Mouse (Mus musculus): ENCODE results near the gene Gngt2. TPM values are rescaled to one million over a fixed set of nuclear protein-coding genes. Genes with fewer than 3 reads are reported as not detected.
A peak's percentile ranks its signal among the peaks of the same experiment; 100 is the strongest.

Gene Gngt2
- polyA plus RNA-seq, 1 experiment from 2014 or later: 21.1 TPM

- peak overlapping the region; percentile 47 for H3K4me2 ChIP-seq (ENCODE audit: low read depth, low read length)
- peak overlapping the region; percentile 47; the same call in 1 of the 2 replicates for H3K27ac ChIP-seq (ENCODE audit: low read length)
- H3K27me3 ChIP-seq (ENCODE audit: control insufficient read depth, insufficient read depth, low read depth, low read length): peaks cover 54% of the 10 kb centered on the region
- H3K4me1 ChIP-seq (ENCODE audit: control insufficient read depth, low read depth, low read length): peaks cover 43% of the 10 kb centered on the region
- WGBS (ENCODE audit: insufficient replicate concordance): 2% methylated on average over 22 of the region's 22 CpGs
- no peaks in the 10 kb centered on the region for H3K36me3 ChIP-seq (ENCODE audit: control insufficient read depth, insufficient read depth)
- peak; percentile 49 for ATAC-seq (ENCODE audit: low read depth)
- no peak overlapping the region; the same call in 1 of the 2 replicates for H3K4me3 ChIP-seq (ENCODE audit: low read depth, low read length)
- no peak overlapping the region for H3K9ac ChIP-seq (ENCODE audit: low read depth, low read length)
- no peaks in the 10 kb centered on the region for H3K9me3 ChIP-seq (replicated peaks; ENCODE audit: control insufficient read depth, low read length)
Measured at GRCm38 (mm10) chr11:95834143-95834667, 2.8 kb upstream of the Gngt2 start.

GRCm38 (mm10) chr11:95834742-95835710, 2.0 kb upstream of the Gngt2 start:
- Histone ChIP-seq H3K27ac (ENCODE audit: low read length) (peak overlapping the region; percentile 47), H3K9ac (ENCODE audit: low read depth, low read length) (peak overlapping the region; percentile 2; the same call in 1 of the 2 replicates), H3K4me3 (ENCODE audit: low read depth, low read length) (no peak overlapping the region; the same call in 1 of the 2 replicates), H3K36me3 (ENCODE audit: control insufficient read depth, insufficient read depth) (no peaks in the 10 kb centered on the region), H3K27me3 (ENCODE audit: control insufficient read depth, insufficient read depth, low read depth, low read length) (peaks cover 46% of the 10 kb centered on the region), H3K4me2 (ENCODE audit: low read depth, low read length) (peak overlapping the region; percentile 47; the same call in 1 of the 2 replicates), H3K9me3 (replicated peaks; ENCODE audit: control insufficient read depth, low read length) (no peaks in the 10 kb centered on the region), H3K4me1 (ENCODE audit: control insufficient read depth, low read depth, low read length) (peaks cover 43% of the 10 kb centered on the region)
- 6% methylated on average over 15 of the region's 15 CpGs for WGBS (ENCODE audit: insufficient replicate concordance)
- ATAC-seq (ENCODE audit: low read depth): peak; percentile 72

DNA sequence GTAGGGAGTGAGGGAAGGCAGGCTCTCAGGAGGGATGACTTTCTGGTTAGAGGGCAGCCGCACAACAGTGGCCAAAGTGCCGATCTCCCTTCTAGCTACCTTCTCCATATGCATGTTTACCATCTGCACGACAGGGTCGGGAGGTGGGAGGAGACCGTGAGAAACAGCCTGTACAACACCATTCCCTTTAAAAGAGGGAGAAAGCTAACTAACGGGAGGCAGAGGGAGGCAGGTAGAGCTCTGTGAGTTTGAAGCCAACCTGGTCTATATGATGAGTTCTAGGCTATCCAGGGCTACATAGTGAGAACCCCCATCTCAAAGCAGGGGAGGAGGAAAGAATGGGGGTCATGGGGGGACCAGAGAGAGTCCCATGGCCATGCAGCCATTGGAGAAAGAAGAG, 1.2 kb upstream of the Gngt2 start:
- Histone ChIP-seq H3K4me3 (ENCODE audit: low read depth, low read length) (no peak overlapping the region), H3K9me3 (replicated peaks; ENCODE audit: control insufficient read depth, low read length) (no peaks in the 10 kb centered on the region), H3K36me3 (ENCODE audit: control insufficient read depth, insufficient read depth) (no peaks in the 10 kb centered on the region), H3K4me2 (ENCODE audit: low read depth, low read length) (no peak overlapping the region), H3K4me1 (ENCODE audit: control insufficient read depth, low read depth, low read length) (peaks cover 37% of the 10 kb centered on the region), H3K27ac (ENCODE audit: low read length) (no peak overlapping the region; the same call in 1 of the 2 replicates), H3K27me3 (ENCODE audit: control insufficient read depth, insufficient read depth, low read depth, low read length) (peaks cover 37% of the 10 kb centered on the region), H3K9ac (ENCODE audit: low read depth, low read length) (no peak overlapping the region)
- no peak for ATAC-seq (ENCODE audit: low read depth)
- 25% methylated on average over 6 of the region's 6 CpGs for WGBS (ENCODE audit: insufficient replicate concordance)

DNA sequence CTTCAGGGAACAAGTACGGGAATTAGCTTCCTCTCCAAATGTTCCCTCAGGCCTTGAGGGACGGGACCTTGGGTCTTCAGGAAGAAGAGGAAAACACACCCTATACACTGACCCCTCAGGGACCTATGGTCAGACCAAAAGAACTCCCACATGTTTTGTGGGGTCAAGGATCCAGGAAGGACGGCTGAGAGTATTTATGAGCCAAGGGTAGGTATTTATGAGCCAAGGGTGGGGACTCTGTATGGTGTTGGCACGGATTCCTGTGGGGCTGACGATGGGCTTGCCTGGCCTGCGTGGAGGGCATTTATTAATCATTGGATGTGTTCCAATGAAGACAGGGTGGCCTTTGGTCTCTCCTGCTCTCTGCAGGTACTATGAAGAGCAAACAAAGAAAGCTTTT, 583 bp upstream of the Gngt2 start:
- Histone ChIP-seq H3K4me2 (ENCODE audit: low read depth, low read length) (no peak overlapping the region), H3K4me1 (ENCODE audit: control insufficient read depth, low read depth, low read length) (peaks cover 33% of the 10 kb centered on the region), H3K9ac (ENCODE audit: low read depth, low read length) (no peak overlapping the region), H3K4me3 (ENCODE audit: low read depth, low read length) (no peak overlapping the region), H3K36me3 (ENCODE audit: control insufficient read depth, insufficient read depth) (no peaks in the 10 kb centered on the region), H3K27me3 (ENCODE audit: control insufficient read depth, insufficient read depth, low read depth, low read length) (peaks cover 31% of the 10 kb centered on the region), H3K27ac (ENCODE audit: low read length) (no peak overlapping the region), H3K9me3 (replicated peaks; ENCODE audit: control insufficient read depth, low read length) (no peaks in the 10 kb centered on the region)
- 74% methylated on average over 6 of the region's 6 CpGs for WGBS (ENCODE audit: insufficient replicate concordance)
- ATAC-seq (ENCODE audit: low read depth): no peak

- ATAC-seq (ENCODE audit: low read depth): no peak
- peaks cover 46% of the 10 kb centered on the region for H3K4me1 ChIP-seq (ENCODE audit: control insufficient read depth, low read depth, low read length)
- H3K4me2 ChIP-seq (ENCODE audit: low read depth, low read length): no peak overlapping the region
- H3K27ac ChIP-seq (ENCODE audit: low read length): no peak overlapping the region
- H3K9me3 ChIP-seq (replicated peaks; ENCODE audit: control insufficient read depth, low read length): no peaks in the 10 kb centered on the region
- peaks cover 10% of the 10 kb centered on the region for H3K27me3 ChIP-seq (ENCODE audit: control insufficient read depth, insufficient read depth, low read depth, low read length)
- H3K36me3 ChIP-seq (ENCODE audit: control insufficient read depth, insufficient read depth): no peaks in the 10 kb centered on the region
- H3K4me3 ChIP-seq (ENCODE audit: low read depth, low read length): no peak overlapping the region
- no peak overlapping the region for H3K9ac ChIP-seq (ENCODE audit: low read depth, low read length)
- WGBS (ENCODE audit: insufficient replicate concordance): 54% methylated on average over 4 of the region's 4 CpGs
Measured at GRCm38 (mm10) chr11:95838598-95838997, 1.6 kb downstream of the Gngt2 start.

GRCm38 (mm10) chr11:95838999-95839868, 2.2 kb downstream of the Gngt2 start:
- WGBS (ENCODE audit: insufficient replicate concordance): 60% methylated on average over 8 of the region's 8 CpGs
- ATAC-seq (ENCODE audit: low read depth): no peak
- H3K4me2 ChIP-seq (ENCODE audit: low read depth, low read length): no peak overlapping the region
- H3K36me3 ChIP-seq (ENCODE audit: control insufficient read depth, insufficient read depth): no peaks in the 10 kb centered on the region
- H3K4me3 ChIP-seq (ENCODE audit: low read depth, low read length): no peak overlapping the region
- peaks cover 40% of the 10 kb centered on the region for H3K4me1 ChIP-seq (ENCODE audit: control insufficient read depth, low read depth, low read length)
- H3K9me3 ChIP-seq (replicated peaks; ENCODE audit: control insufficient read depth, low read length): no peaks in the 10 kb centered on the region
- H3K27ac ChIP-seq (ENCODE audit: low read length): no peak overlapping the region
- no peak overlapping the region for H3K9ac ChIP-seq (ENCODE audit: low read depth, low read length)
- peaks cover 3% of the 10 kb centered on the region for H3K27me3 ChIP-seq (ENCODE audit: control insufficient read depth, insufficient read depth, low read depth, low read length)

- H3K4me1 ChIP-seq (ENCODE audit: control insufficient read depth, low read depth, low read length): peaks cover 23% of the 10 kb centered on the region
- 48% methylated on average over 5 of the region's 5 CpGs for whole genome bisulfite sequencing (ENCODE audit: insufficient replicate concordance)
- H3K27ac ChIP-seq (ENCODE audit: low read length): 0 out of 2 replicates have a peak overlapping the region, but pooled peaks have one; percentile 6
- peak overlapping the region; percentile 32 for H3K4me3 ChIP-seq (ENCODE audit: low read depth, low read length)
- ATAC-seq (ENCODE audit: low read depth): no peak
- peak overlapping the region; percentile 10; the same call in 1 of the 2 replicates for H3K4me2 ChIP-seq (ENCODE audit: low read depth, low read length)
- H3K36me3 ChIP-seq (ENCODE audit: control insufficient read depth, insufficient read depth): no peaks in the 10 kb centered on the region
- H3K27me3 ChIP-seq (ENCODE audit: control insufficient read depth, insufficient read depth, low read depth, low read length): no peaks in the 10 kb centered on the region
- peak overlapping the region; percentile 26; the same call in 1 of the 2 replicates for H3K9ac ChIP-seq (ENCODE audit: low read depth, low read length)
- no peaks in the 10 kb centered on the region for H3K9me3 ChIP-seq (replicated peaks; ENCODE audit: control insufficient read depth, low read length)
Measured at GRCm38 (mm10) chr11:95840694-95841497, 3.9 kb downstream of the Gngt2 start.

GRCm38 (mm10) chr11:95841498-95841830, 4.4 kb downstream of the Gngt2 start:
- Histone ChIP-seq H3K36me3 (ENCODE audit: control insufficient read depth, insufficient read depth) (no peaks in the 10 kb centered on the region), H3K27me3 (ENCODE audit: control insufficient read depth, insufficient read depth, low read depth, low read length) (no peaks in the 10 kb centered on the region), H3K9ac (ENCODE audit: low read depth, low read length) (peak overlapping the region; percentile 26; the same call in 1 of the 2 replicates), H3K4me2 (ENCODE audit: low read depth, low read length) (peak overlapping the region; percentile 46), H3K4me3 (ENCODE audit: low read depth, low read length) (peak overlapping the region; percentile 32), H3K4me1 (ENCODE audit: control insufficient read depth, low read depth, low read length) (peaks cover 22% of the 10 kb centered on the region), H3K9me3 (replicated peaks; ENCODE audit: control insufficient read depth, low read length) (no peaks in the 10 kb centered on the region), H3K27ac (ENCODE audit: low read length) (0 out of 2 replicates have a peak overlapping the region, but pooled peaks have one; percentile 6)
- no peak for ATAC-seq (ENCODE audit: low read depth)
- 37% methylated on average over 10 of the region's 10 CpGs for WGBS (ENCODE audit: insufficient replicate concordance)
